Mouse (Mus musculus) ZHBTc4 (cell line): Measurements from ENCODE around the gene Tanc1.

Experiments used
- DNase-seq: peaks from one replicate; pipeline ENCODE4 v3.0.0-alpha.2; 2011; ENCODE audit warnings: low read depth, low spot score

Tanc1 gene

GRCm38 (mm10) chr2:59757015-59757414, 145.2 kb downstream of the Tanc1 start:
- no peak for DNase-seq

- peak; percentile 57 for DNase-seq
Observed at GRCm38 (mm10) chr2:59758139-59758918, 146.5 kb downstream of the Tanc1 start.

GRCm38 (mm10) chr2:59760731-59761130, 148.9 kb downstream of the Tanc1 start:
- no peak for DNase-seq

- DNase-seq, result no peak
Observed at GRCm38 (mm10) chr2:59761183-59761582, 149.3 kb downstream of the Tanc1 start.

GRCm38 (mm10) chr2:59762277-59762676, 150.4 kb downstream of the Tanc1 start:
- DNase-seq, result no peak

- DNase-seq, result no peak
Observed at GRCm38 (mm10) chr2:59765671-59766070, 153.8 kb downstream of the Tanc1 start.

GRCm38 (mm10) chr2:59767893-59768292, 156.1 kb downstream of the Tanc1 start:
- no peak for DNase-seq

- no peak for DNase-seq
Observed at GRCm38 (mm10) chr2:59768661-59769384, 157.0 kb downstream of the Tanc1 start.

- no peak for DNase-seq
Observed at GRCm38 (mm10) chr2:59769385-59769735, 157.5 kb downstream of the Tanc1 start.

- no peak for DNase-seq
Observed at GRCm38 (mm10) chr2:59771708-59772107, 159.9 kb downstream of the Tanc1 start.

- DNase-seq, result peak; percentile 53
Observed at GRCm38 (mm10) chr2:59772261-59772683, 160.4 kb downstream of the Tanc1 start.

- DNase-seq, result no peak
Observed at GRCm38 (mm10) chr2:59774374-59774773, 162.5 kb downstream of the Tanc1 start.

- DNase-seq, result peak; percentile 56
Observed at GRCm38 (mm10) chr2:59775148-59775547, 163.3 kb downstream of the Tanc1 start.

GRCm38 (mm10) chr2:59775820-59776219, 164.0 kb downstream of the Tanc1 start:
- peak; percentile 75 for DNase-seq

GRCm38 (mm10) chr2:59779355-59779754, 167.5 kb downstream of the Tanc1 start:
- DNase-seq, result no peak

GRCm38 (mm10) chr2:59780240-59780639, 168.4 kb downstream of the Tanc1 start:
- DNase-seq, result peak; percentile 58

- no peak for DNase-seq
Observed at GRCm38 (mm10) chr2:59783055-59783831, 171.4 kb downstream of the Tanc1 start.

GRCm38 (mm10) chr2:59783832-59784627, 172.2 kb downstream of the Tanc1 start:
- DNase-seq, result no peak

- DNase-seq, result no peak
Observed at GRCm38 (mm10) chr2:59784628-59784883, 172.7 kb downstream of the Tanc1 start.

- no peak for DNase-seq
Observed at GRCm38 (mm10) chr2:59785597-59785996, 173.8 kb downstream of the Tanc1 start.

- DNase-seq, result no peak
Observed at GRCm38 (mm10) chr2:59788704-59789500, 177.1 kb downstream of the Tanc1 start.
